Mouse (Mus musculus): ENCODE data around the gene Vtn.
"Not testable (repeated sequence)": the region's sequence is repeated elsewhere in the genome, so short reads cannot be mapped to it uniquely, and the experiment has no call there.

Vtn gene

GRCm38 (mm10) chr11:78497544-78498522 lies 1.1 kb upstream of the Vtn start, which contains the start of gene Sarm1:
Sarm1 (minus strand) TSS chr11:78497754.
- DNase-seq (ENCODE audit: low spot score in 2 of 2), result peak; percentile 78 to 96

GRCm38 (mm10) chr11:78499543-78499942 lies 652 bp downstream of the Vtn start:
- no peak for DNase-seq (ENCODE audit: low spot score in 2 of 2)

GRCm38 (mm10) chr11:78500623-78501202 lies 1.8 kb downstream of the Vtn start:
- DNase-seq (ENCODE audit: low spot score in 2 of 2), result no peak

DNA sequence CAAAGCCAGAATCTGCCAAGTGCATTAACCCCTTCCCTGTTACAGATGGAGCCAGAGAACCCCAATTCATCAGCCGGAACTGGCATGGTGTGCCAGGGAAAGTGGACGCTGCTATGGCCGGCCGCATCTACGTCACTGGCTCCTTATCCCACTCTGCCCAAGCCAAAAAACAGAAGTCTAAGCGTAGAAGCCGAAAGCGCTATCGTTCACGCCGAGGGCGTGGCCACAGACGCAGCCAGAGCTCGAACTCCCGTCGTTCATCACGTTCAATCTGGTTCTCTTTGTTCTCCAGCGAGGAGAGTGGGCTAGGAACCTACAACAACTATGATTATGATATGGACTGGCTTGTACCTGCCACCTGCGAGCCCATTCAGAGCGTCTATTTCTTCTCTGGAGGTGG lies 2.6 kb downstream of the Vtn start:
- DNase-seq (ENCODE audit: low spot score in 2 of 2), result no peak

GRCm38 (mm10) chr11:78502909-78503650 lies 4.2 kb downstream of the Vtn start, which contains the start of gene Sebox:
Sebox (plus strand) TSS chr11:78503447.
- DNase-seq (ENCODE audit: low spot score in 2 of 2), result no peak

DNA sequence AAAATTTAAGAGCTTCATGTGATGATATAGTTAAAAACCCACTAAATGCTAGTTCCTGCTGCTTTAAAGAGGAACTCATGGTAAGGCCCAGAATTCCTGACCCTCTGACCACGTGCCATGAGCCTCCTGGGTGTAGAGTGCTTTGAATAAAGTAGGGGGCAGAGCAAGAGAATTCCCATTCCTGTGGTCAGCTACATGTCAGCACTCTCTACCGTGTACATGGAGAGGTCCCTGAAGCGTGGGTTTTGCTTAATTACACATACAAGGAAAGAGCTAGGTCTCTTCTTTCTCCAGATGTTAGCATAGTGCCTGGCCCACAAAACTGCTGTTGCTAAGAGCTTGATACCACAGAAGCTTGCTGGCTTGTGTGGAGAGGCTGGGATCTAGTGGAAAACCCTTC lies 6.5 kb downstream of the Vtn start:
- no peak for DNase-seq (ENCODE audit: low spot score in 2 of 2)

- peak in 1 of 2 experiments; percentile 55 for DNase-seq (ENCODE audit: low spot score in 2 of 2)
Observed at GRCm38 (mm10) chr11:78509148-78509547, 10.3 kb downstream of the Vtn start.

DNA sequence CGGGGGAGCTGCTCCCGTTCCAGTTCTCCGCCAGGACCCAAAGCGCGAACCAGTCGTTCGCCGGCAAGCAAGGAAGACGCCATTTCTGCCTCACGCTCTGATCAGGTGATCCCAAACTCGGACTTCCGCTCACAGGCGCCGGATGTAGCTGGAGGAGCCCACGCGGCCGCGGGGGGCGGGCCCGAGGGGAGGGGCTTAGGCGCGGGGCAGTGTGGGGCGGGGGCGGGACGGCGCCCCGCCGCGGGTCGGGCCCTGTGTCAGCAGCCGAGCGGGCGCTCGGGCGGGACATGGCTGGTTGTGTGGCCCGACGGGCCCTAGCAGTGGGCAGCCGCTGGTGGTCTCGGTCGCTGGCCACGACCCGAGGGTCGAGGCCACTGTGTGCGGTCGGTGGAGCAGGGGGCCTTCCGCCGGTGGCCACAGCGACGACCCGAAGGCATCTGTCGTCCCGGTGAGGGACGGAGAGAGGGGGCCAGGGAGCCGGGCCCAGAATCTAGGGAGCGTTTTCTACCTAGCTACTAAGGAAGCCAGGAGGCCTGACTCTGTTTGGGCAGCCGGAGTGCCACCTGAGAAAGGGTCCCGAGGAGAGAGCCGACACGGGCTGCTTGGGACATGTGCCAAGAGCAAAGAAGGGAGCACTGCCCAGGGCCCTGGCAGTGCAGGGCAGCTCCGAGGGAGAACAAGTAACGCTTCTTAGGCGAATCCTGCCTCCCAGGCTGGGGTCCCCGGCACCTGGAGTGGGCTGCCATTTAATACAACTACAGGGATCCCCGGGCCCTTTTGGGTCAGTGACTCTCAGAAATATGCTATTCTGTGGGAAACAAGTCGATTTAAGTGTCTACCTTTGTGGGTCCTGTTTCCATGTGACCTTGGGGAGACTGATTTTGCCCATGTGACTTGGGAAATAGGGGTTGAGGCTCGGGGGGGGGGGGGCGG lies 13.4 kb downstream of the Vtn start, which contains the start of the genes Tmem199 and Poldip2:
Tmem199 (minus strand) TSS at position 148 of the 933 bp plus-strand sequence.
Poldip2 (plus strand) TSS at position 169 of the 933 bp plus-strand sequence.
- DNase-seq (ENCODE audit: low spot score in 2 of 2), result peak; percentile 67 to 91

GRCm38 (mm10) chr11:78513106-78513790 lies 14.4 kb downstream of the Vtn start:
- no peak for DNase-seq (ENCODE audit: low spot score in 2 of 2)

DNA sequence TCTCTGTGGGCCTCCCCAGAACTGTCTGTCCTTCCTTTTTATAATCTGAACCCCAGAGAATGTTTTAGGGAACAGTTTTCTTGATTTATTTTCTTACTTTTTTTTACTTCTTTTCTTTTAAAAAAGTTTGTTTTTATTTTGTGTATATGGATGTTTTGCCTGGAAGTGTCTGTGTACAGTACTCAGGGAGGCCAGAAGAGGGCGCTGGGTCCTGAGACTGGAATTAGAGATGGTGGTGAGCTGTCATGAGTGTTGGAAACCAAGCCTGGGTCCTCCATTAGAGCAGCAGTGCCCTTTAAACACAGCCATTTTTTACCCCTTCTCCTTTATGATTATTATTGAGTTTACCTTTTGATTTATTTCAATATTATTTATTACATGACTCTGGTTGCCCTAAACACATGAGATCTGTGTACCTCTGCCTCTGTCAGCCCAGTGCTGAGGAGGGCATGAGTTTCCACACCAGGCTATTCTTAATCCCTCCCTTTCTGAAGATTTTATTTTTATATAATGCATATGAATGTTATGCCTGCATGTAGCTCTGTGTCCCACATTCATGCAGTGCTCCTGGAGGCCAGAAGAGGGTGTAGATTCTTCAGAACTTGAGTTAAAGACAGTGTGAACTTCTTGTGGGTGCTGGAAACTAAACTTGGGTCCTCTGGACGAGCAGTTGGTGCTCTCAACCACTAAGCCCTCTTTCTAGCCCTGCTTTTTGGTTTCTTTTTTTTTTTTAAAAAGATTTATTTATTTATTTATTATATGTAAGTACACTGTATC lies 16.8 kb downstream of the Vtn start:
- DNase-seq (ENCODE audit: low spot score in 2 of 2), result peak in 1 of 2 experiments; percentile 45

DNA sequence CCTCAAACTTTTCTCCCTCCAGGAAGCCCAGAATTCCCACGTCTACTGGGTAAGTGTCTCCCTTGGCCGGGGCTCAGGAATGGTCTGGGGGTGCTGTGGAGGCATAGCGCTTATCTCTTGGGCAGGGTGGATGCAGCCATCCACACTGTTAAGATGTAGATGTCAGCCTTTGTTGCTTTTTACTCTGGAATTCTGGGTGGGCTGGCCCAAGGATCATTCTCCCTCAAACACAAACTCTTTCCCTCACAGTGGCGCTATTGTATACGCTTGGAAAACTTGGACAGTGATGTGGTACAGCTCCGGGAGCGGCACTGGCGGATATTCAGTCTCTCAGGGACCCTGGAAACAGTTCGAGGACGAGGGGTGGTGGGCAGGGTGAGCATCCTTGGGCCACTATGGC lies 20.0 kb downstream of the Vtn start:
- DNase-seq (ENCODE audit: low spot score in 2 of 2), result no peak

GRCm38 (mm10) chr11:78521880-78522279 lies 23.0 kb downstream of the Vtn start:
- no peak for DNase-seq (ENCODE audit: low spot score in 2 of 2)

- no peak for DNase-seq (ENCODE audit: low spot score in 2 of 2)
Observed at GRCm38 (mm10) chr11:78522481-78522997, 23.6 kb downstream of the Vtn start.

- DNase-seq (ENCODE audit: low spot score in 2 of 2), result no peak
Observed at GRCm38 (mm10) chr11:78523241-78523955, 24.5 kb downstream of the Vtn start.

GRCm38 (mm10) chr11:78524838-78525237 lies 25.9 kb downstream of the Vtn start:
- DNase-seq (ENCODE audit: low spot score in 2 of 2), result no peak

- DNase-seq (ENCODE audit: low spot score in 2 of 2), result no peak
Observed at GRCm38 (mm10) chr11:78528714-78529113, 29.8 kb downstream of the Vtn start.

DNA sequence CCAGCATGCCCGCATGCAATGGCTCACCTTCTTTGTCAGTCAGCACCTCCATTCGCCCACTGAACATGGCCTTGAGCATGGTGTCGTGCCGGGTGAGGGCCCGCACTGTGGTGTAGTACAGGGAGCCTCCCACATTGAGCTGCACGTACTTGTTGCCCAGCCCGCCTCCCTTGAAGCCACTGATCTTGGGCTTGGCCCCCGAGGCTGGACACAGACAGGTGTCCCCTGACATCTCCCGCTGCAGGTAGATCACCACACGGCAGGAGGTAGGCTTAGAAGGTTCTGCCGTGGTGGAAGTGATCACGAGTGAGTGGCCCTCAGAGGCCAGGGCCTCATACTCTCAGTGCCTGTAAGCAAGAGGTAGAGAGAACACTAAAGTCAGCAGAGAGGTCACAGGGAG lies 31.1 kb downstream of the Vtn start:
- no peak for DNase-seq (ENCODE audit: low spot score in 2 of 2)

- no peak for DNase-seq (ENCODE audit: low spot score in 2 of 2)
Observed at GRCm38 (mm10) chr11:78531046-78531445, 32.2 kb downstream of the Vtn start.

GRCm38 (mm10) chr11:78531515-78531914 lies 32.6 kb downstream of the Vtn start:
- not testable (repeated sequence) for DNase-seq (ENCODE audit: low spot score in 2 of 2)
